Mouse (Mus musculus): Measurements from ENCODE around the gene Fbxw4. TPM values are rescaled to one million over a fixed set of nuclear protein-coding genes. Genes with fewer than 3 reads are reported as not detected.

Gene Fbxw4
- polyA plus RNA-seq, 2 experiments, result 6.6 to 52.2 TPM

- H3K4me2 ChIP-seq (replicated peaks; ENCODE audit: low read depth, low read length, severe bottlenecking), result no peak overlapping the region
- H3K36me3 ChIP-seq (ENCODE audit: control insufficient read depth, insufficient read depth, low read length), result peaks cover 67% of the 10 kb centered on the region
- H3K4me3 ChIP-seq (replicated peaks; ENCODE audit: low read length), result no peak overlapping the region
- no peaks in the 10 kb centered on the region for H3K27me3 ChIP-seq (ENCODE audit: control insufficient read depth, insufficient read depth, low read length)
- TF ChIP-seq POLR2A (IDR thresholded peaks at IDR 0.05; ENCODE audit: borderline replicate concordance, extremely low read depth, insufficient read depth, insufficient read length), result no peak
- H3K4me1 ChIP-seq (ENCODE audit: control insufficient read depth, insufficient read depth, low read length), result no peaks in the 10 kb centered on the region; the same call in 1 of the 2 replicates
- ATAC-seq (ENCODE audit: low FRiP score, low read depth), result no peak
- H3K9ac ChIP-seq (ENCODE audit: low read depth, low read length, severe bottlenecking), result no peak overlapping the region
- WGBS, result 49% methylated on average over 5 of the region's 5 CpGs
- H3K9me3 ChIP-seq (ENCODE audit: control insufficient read depth, low read length), result no peaks in the 10 kb centered on the region
- no peak overlapping the region for H3K27ac ChIP-seq (replicated peaks; ENCODE audit: low read depth, low read length)
- DNase-seq (ENCODE audit: low spot score), result no peak
Measured at GRCm38 (mm10) chr19:45630953-45631352, 29.2 kb downstream of the Fbxw4 start.

- Histone ChIP-seq H3K36me3 (ENCODE audit: control insufficient read depth, insufficient read depth, low read length) (peaks cover 64% of the 10 kb centered on the region), H3K9me3 (ENCODE audit: control insufficient read depth, low read length) (no peaks in the 10 kb centered on the region), H3K4me3 (replicated peaks; ENCODE audit: low read length) (no peak overlapping the region), H3K27ac (replicated peaks; ENCODE audit: low read depth, low read length) (no peak overlapping the region), H3K4me1 (ENCODE audit: control insufficient read depth, insufficient read depth, low read length) (no peaks in the 10 kb centered on the region; the same call in 1 of the 2 replicates), H3K27me3 (ENCODE audit: control insufficient read depth, insufficient read depth, low read length) (no peaks in the 10 kb centered on the region), H3K4me2 (replicated peaks; ENCODE audit: low read depth, low read length, severe bottlenecking) (no peak overlapping the region), H3K9ac (ENCODE audit: low read depth, low read length, severe bottlenecking) (no peak overlapping the region)
- DNase-seq (ENCODE audit: low spot score) (no peak), ATAC-seq (ENCODE audit: low FRiP score, low read depth) (no peak)
- 85% methylated on average over 3 of the region's 3 CpGs for WGBS
- no peak for TF ChIP-seq POLR2A (IDR thresholded peaks at IDR 0.05; ENCODE audit: borderline replicate concordance, extremely low read depth, insufficient read depth, insufficient read length)
Measured at GRCm38 (mm10) chr19:45629219-45629618, 30.9 kb downstream of the Fbxw4 start.

GRCm38 (mm10) chr19:45628649-45629048 lies 31.5 kb downstream of the Fbxw4 start:
- Histone ChIP-seq H3K36me3 (ENCODE audit: control insufficient read depth, insufficient read depth, low read length) (peaks cover 59% of the 10 kb centered on the region), H3K9me3 (ENCODE audit: control insufficient read depth, low read length) (no peaks in the 10 kb centered on the region), H3K4me2 (replicated peaks; ENCODE audit: low read depth, low read length, severe bottlenecking) (no peak overlapping the region), H3K27ac (replicated peaks; ENCODE audit: low read depth, low read length) (no peak overlapping the region), H3K27me3 (ENCODE audit: control insufficient read depth, insufficient read depth, low read length) (no peaks in the 10 kb centered on the region), H3K9ac (ENCODE audit: low read depth, low read length, severe bottlenecking) (no peak overlapping the region), H3K4me3 (replicated peaks; ENCODE audit: low read length) (no peak overlapping the region), H3K4me1 (ENCODE audit: control insufficient read depth, insufficient read depth, low read length) (no peaks in the 10 kb centered on the region; the same call in 1 of the 2 replicates)
- ATAC-seq (ENCODE audit: low FRiP score, low read depth) (no peak), DNase-seq (ENCODE audit: low spot score) (no peak)
- 18% methylated on average over 6 of the region's 6 CpGs for WGBS
- TF ChIP-seq POLR2A (IDR thresholded peaks at IDR 0.05; ENCODE audit: borderline replicate concordance, extremely low read depth, insufficient read depth, insufficient read length), result no peak

GRCm38 (mm10) chr19:45627036-45627435 lies 33.1 kb downstream of the Fbxw4 start:
- Histone ChIP-seq H3K9ac (ENCODE audit: low read depth, low read length, severe bottlenecking) (no peak overlapping the region), H3K9me3 (ENCODE audit: control insufficient read depth, low read length) (no peaks in the 10 kb centered on the region), H3K4me2 (replicated peaks; ENCODE audit: low read depth, low read length, severe bottlenecking) (no peak overlapping the region), H3K27ac (replicated peaks; ENCODE audit: low read depth, low read length) (no peak overlapping the region), H3K4me3 (replicated peaks; ENCODE audit: low read length) (no peak overlapping the region), H3K36me3 (ENCODE audit: control insufficient read depth, insufficient read depth, low read length) (peaks cover 58% of the 10 kb centered on the region), H3K27me3 (ENCODE audit: control insufficient read depth, insufficient read depth, low read length) (no peaks in the 10 kb centered on the region), H3K4me1 (ENCODE audit: control insufficient read depth, insufficient read depth, low read length) (no peaks in the 10 kb centered on the region; the same call in 1 of the 2 replicates)
- no peak for DNase-seq (ENCODE audit: low spot score)
- no peak for ATAC-seq (ENCODE audit: low FRiP score, low read depth)
- no peak for TF ChIP-seq POLR2A (IDR thresholded peaks at IDR 0.05; ENCODE audit: borderline replicate concordance, extremely low read depth, insufficient read depth, insufficient read length)
- 26% methylated on average over 3 of the region's 3 CpGs for WGBS

- H3K4me2 ChIP-seq (replicated peaks; ENCODE audit: low read depth, low read length, severe bottlenecking), result no peak overlapping the region
- H3K4me1 ChIP-seq (ENCODE audit: control insufficient read depth, insufficient read depth, low read length), result no peaks in the 10 kb centered on the region
- no peak for TF ChIP-seq POLR2A (IDR thresholded peaks at IDR 0.05; ENCODE audit: borderline replicate concordance, extremely low read depth, insufficient read depth, insufficient read length)
- H3K4me3 ChIP-seq (replicated peaks; ENCODE audit: low read length), result no peak overlapping the region
- 85% methylated on average over 4 of the region's 4 CpGs for WGBS
- H3K9ac ChIP-seq (ENCODE audit: low read depth, low read length, severe bottlenecking), result no peak overlapping the region
- H3K9me3 ChIP-seq (ENCODE audit: control insufficient read depth, low read length), result no peaks in the 10 kb centered on the region
- no peak for ATAC-seq (ENCODE audit: low FRiP score, low read depth)
- no peak for DNase-seq (ENCODE audit: low spot score)
- H3K27me3 ChIP-seq (ENCODE audit: control insufficient read depth, insufficient read depth, low read length), result no peaks in the 10 kb centered on the region
- peaks cover 38% of the 10 kb centered on the region for H3K36me3 ChIP-seq (ENCODE audit: control insufficient read depth, insufficient read depth, low read length)
- H3K27ac ChIP-seq (replicated peaks; ENCODE audit: low read depth, low read length), result no peak overlapping the region
Measured at GRCm38 (mm10) chr19:45623710-45624109, 36.4 kb downstream of the Fbxw4 start.

- WGBS, result 23% methylated on average over 5 of the region's 5 CpGs
- H3K9me3 ChIP-seq (ENCODE audit: control insufficient read depth, low read length), result no peaks in the 10 kb centered on the region
- H3K4me3 ChIP-seq (replicated peaks; ENCODE audit: low read length), result no peak overlapping the region
- H3K36me3 ChIP-seq (ENCODE audit: control insufficient read depth, insufficient read depth, low read length), result peaks cover 39% of the 10 kb centered on the region
- no peak overlapping the region for H3K27ac ChIP-seq (replicated peaks; ENCODE audit: low read depth, low read length)
- H3K4me1 ChIP-seq (ENCODE audit: control insufficient read depth, insufficient read depth, low read length), result no peaks in the 10 kb centered on the region
- H3K4me2 ChIP-seq (replicated peaks; ENCODE audit: low read depth, low read length, severe bottlenecking), result no peak overlapping the region
- no peak overlapping the region for H3K9ac ChIP-seq (ENCODE audit: low read depth, low read length, severe bottlenecking)
- DNase-seq (ENCODE audit: low spot score) (no peak), ATAC-seq (ENCODE audit: low FRiP score, low read depth) (no peak)
- TF ChIP-seq POLR2A (IDR thresholded peaks at IDR 0.05; ENCODE audit: borderline replicate concordance, extremely low read depth, insufficient read depth, insufficient read length), result no peak
- H3K27me3 ChIP-seq (ENCODE audit: control insufficient read depth, insufficient read depth, low read length), result no peaks in the 10 kb centered on the region
Measured at GRCm38 (mm10) chr19:45622144-45622543, 38.0 kb downstream of the Fbxw4 start.

Data from limb, embryonic 14.5 days (tissue).